Mouse (Mus musculus) lung, adult 2 months (tissue): Measurements from ENCODE around the gene Il3.

Source experiments
- CTCF ChIP-seq: fragments of 200-500 bp; IDR thresholded peaks from 2 replicates; pipeline ENCODE4 v1.5.1; 2011; ENCODE audit warnings: mild to moderate bottlenecking, low read length, control low read depth; ENCODE audit not compliant: insufficient read depth
- POLR2A ChIP-seq: fragments of 200-500 bp; IDR thresholded peaks from 2 replicates; pipeline ENCODE4 v1.6.1; 2011; ENCODE audit warnings: low read depth, mild to moderate bottlenecking, control low read depth, low read length, borderline replicate concordance; ENCODE audit errors: extremely low read depth

DNA sequence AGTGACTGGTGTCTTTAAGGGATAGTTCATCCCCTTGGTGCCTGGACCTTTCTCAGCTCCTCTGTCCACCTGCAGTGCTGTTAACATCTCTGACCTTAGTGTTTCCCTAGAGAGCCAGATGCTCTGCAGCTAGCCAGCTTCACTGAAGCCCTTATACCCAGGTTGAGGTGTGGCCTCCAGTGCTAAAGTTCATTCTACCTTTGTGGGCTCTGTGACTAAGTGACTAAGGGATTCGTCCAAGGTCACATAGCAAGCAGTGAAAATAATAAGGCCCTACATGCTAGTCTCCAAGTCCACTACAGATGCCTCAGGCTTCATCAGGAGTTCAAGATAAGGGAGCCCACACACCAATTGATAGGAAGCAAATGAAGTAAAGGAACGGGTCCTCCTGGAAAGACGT is 24.6 kb downstream of the Il3 start:
- no peak for TF ChIP-seq CTCF
- no peak for TF ChIP-seq POLR2A
